Mouse (Mus musculus): ENCODE results near the gene Clec16a. TPM values are rescaled to one million over a fixed set of nuclear protein-coding genes. Genes with fewer than 3 reads are reported as not detected.

The Clec16a gene
- polyA plus RNA-seq (2016; fragmentation: Nextera tagmentation; extraction: Ambion mirVana) = 51.0 and 51.6 TPM in 2 replicates

GRCm38 (mm10) chr16:10544995-10545622 lies at the start of gene Clec16a:
Gene Clec16a (plus strand): TSS chr16:10545339.
- H3K27me3 ChIP-seq = no peaks in the 10 kb centered on the region
- peak within 1 kb of the TSS; percentile 86 for H3K9ac ChIP-seq (replicated peaks)
- H3K9me3 ChIP-seq = no peaks in the 10 kb centered on the region
- peak; percentile 89 for ATAC-seq (ENCODE audit: low FRiP score, low read depth)
- peak within 1 kb of the TSS; percentile 76 for H3K4me2 ChIP-seq (replicated peaks)
- H3K27ac ChIP-seq (replicated peaks) = no peak within 1 kb of the TSS
- H3K36me3 ChIP-seq = no peaks in the 10 kb centered on the region; the same call in 1 of the 2 replicates
- H3K4me3 ChIP-seq = peak within 1 kb of the TSS; percentile 87
- WGBS = under 1% methylated on average over 58 of the region's 58 CpGs
- H3K4me1 ChIP-seq = peaks cover 34% of the 10 kb centered on the region

GRCm38 (mm10) chr16:10495824-10496298 lies 49.3 kb upstream of the Clec16a start:
- Histone ChIP-seq H3K27ac (replicated peaks) (no peak overlapping the region), H3K36me3 (no peaks in the 10 kb centered on the region), H3K4me3 (no peak overlapping the region), H3K9me3 (no peaks in the 10 kb centered on the region), H3K4me2 (replicated peaks) (no peak overlapping the region), H3K9ac (replicated peaks) (no peak overlapping the region), H3K27me3 (no peaks in the 10 kb centered on the region), H3K4me1 (no peaks in the 10 kb centered on the region)
- 70% methylated on average over 2 of the region's 2 CpGs for WGBS
- ATAC-seq (ENCODE audit: low FRiP score, low read depth) = no peak

- 70% methylated on average over 5 of the region's 5 CpGs for WGBS
- Histone ChIP-seq H3K9me3 (no peaks in the 10 kb centered on the region), H3K36me3 (no peaks in the 10 kb centered on the region), H3K27ac (replicated peaks) (no peak overlapping the region), H3K4me2 (replicated peaks) (no peak overlapping the region), H3K4me3 (no peak overlapping the region), H3K9ac (replicated peaks) (no peak overlapping the region), H3K4me1 (no peaks in the 10 kb centered on the region), H3K27me3 (no peaks in the 10 kb centered on the region)
- ATAC-seq (ENCODE audit: low FRiP score, low read depth) = no peak
These were observed 47.0 kb upstream of the Clec16a start for GRCm38 (mm10) chr16:10498096-10498602.

GRCm38 (mm10) chr16:10499122-10499521 lies 46.0 kb upstream of the Clec16a start:
- no peak overlapping the region for H3K9ac ChIP-seq (replicated peaks)
- H3K27me3 ChIP-seq = no peaks in the 10 kb centered on the region
- no peak overlapping the region for H3K27ac ChIP-seq (replicated peaks)
- H3K4me3 ChIP-seq = no peak overlapping the region
- ATAC-seq (ENCODE audit: low FRiP score, low read depth) = no peak
- 48% methylated on average over 1 of the region's 1 CpGs for WGBS
- H3K4me1 ChIP-seq = no peaks in the 10 kb centered on the region
- H3K4me2 ChIP-seq (replicated peaks) = no peak overlapping the region
- no peaks in the 10 kb centered on the region for H3K9me3 ChIP-seq
- H3K36me3 ChIP-seq = no peaks in the 10 kb centered on the region

- Histone ChIP-seq H3K9ac (replicated peaks) (no peak overlapping the region), H3K4me2 (replicated peaks) (no peak overlapping the region), H3K36me3 (no peaks in the 10 kb centered on the region), H3K4me3 (no peak overlapping the region), H3K27me3 (no peaks in the 10 kb centered on the region; the same call in 1 of the 2 replicates), H3K27ac (replicated peaks) (no peak overlapping the region), H3K4me1 (no peaks in the 10 kb centered on the region), H3K9me3 (no peaks in the 10 kb centered on the region)
- ATAC-seq (ENCODE audit: low FRiP score, low read depth) = no peak
- 17% methylated on average over 8 of the region's 8 CpGs for WGBS
These were observed 43.3 kb upstream of the Clec16a start for GRCm38 (mm10) chr16:10501865-10502264.

GRCm38 (mm10) chr16:10503058-10503457 lies 42.1 kb upstream of the Clec16a start:
- no peaks in the 10 kb centered on the region; the same call in 1 of the 2 replicates for H3K27me3 ChIP-seq
- H3K4me1 ChIP-seq = no peaks in the 10 kb centered on the region
- H3K27ac ChIP-seq (replicated peaks) = no peak overlapping the region
- no peak overlapping the region for H3K9ac ChIP-seq (replicated peaks)
- H3K4me2 ChIP-seq (replicated peaks) = no peak overlapping the region
- WGBS = 80% methylated on average over 2 of the region's 2 CpGs
- H3K36me3 ChIP-seq = no peaks in the 10 kb centered on the region
- ATAC-seq (ENCODE audit: low FRiP score, low read depth) = no peak
- H3K4me3 ChIP-seq = no peak overlapping the region
- H3K9me3 ChIP-seq = no peaks in the 10 kb centered on the region

GRCm38 (mm10) chr16:10507445-10507844 lies 37.7 kb upstream of the Clec16a start:
- 48% methylated on average over 4 of the region's 4 CpGs for WGBS
- no peak overlapping the region for H3K27ac ChIP-seq (replicated peaks)
- H3K36me3 ChIP-seq = no peaks in the 10 kb centered on the region
- no peak for ATAC-seq (ENCODE audit: low FRiP score, low read depth)
- H3K4me3 ChIP-seq = no peak overlapping the region
- no peak overlapping the region for H3K9ac ChIP-seq (replicated peaks)
- no peaks in the 10 kb centered on the region; the same call in 1 of the 2 replicates for H3K27me3 ChIP-seq
- H3K9me3 ChIP-seq = no peaks in the 10 kb centered on the region
- H3K4me1 ChIP-seq = no peaks in the 10 kb centered on the region
- no peak overlapping the region for H3K4me2 ChIP-seq (replicated peaks)

GRCm38 (mm10) chr16:10508691-10509090 lies 36.4 kb upstream of the Clec16a start:
- no peaks in the 10 kb centered on the region for H3K36me3 ChIP-seq
- no peaks in the 10 kb centered on the region; the same call in 1 of the 2 replicates for H3K27me3 ChIP-seq
- no peak overlapping the region for H3K4me3 ChIP-seq
- H3K4me2 ChIP-seq (replicated peaks) = no peak overlapping the region
- WGBS = 70% methylated on average over 6 of the region's 6 CpGs
- no peak overlapping the region for H3K27ac ChIP-seq (replicated peaks)
- H3K4me1 ChIP-seq = no peaks in the 10 kb centered on the region
- H3K9me3 ChIP-seq = no peaks in the 10 kb centered on the region
- ATAC-seq (ENCODE audit: low FRiP score, low read depth) = no peak
- H3K9ac ChIP-seq (replicated peaks) = no peak overlapping the region

GRCm38 (mm10) chr16:10510477-10511133 lies 34.5 kb upstream of the Clec16a start:
- ATAC-seq (ENCODE audit: low FRiP score, low read depth) = no peak

GRCm38 (mm10) chr16:10511134-10511520 lies 34.0 kb upstream of the Clec16a start:
- WGBS = 90% methylated on average over 12 of the region's 12 CpGs
- Histone ChIP-seq H3K9me3 (no peaks in the 10 kb centered on the region), H3K4me1 (no peaks in the 10 kb centered on the region), H3K4me3 (no peak overlapping the region), H3K36me3 (no peaks in the 10 kb centered on the region), H3K27ac (replicated peaks) (no peak overlapping the region), H3K27me3 (no peaks in the 10 kb centered on the region; the same call in 1 of the 2 replicates), H3K4me2 (replicated peaks) (no peak overlapping the region), H3K9ac (replicated peaks) (no peak overlapping the region)
- no peak for ATAC-seq (ENCODE audit: low FRiP score, low read depth)

More at GRCm38 (mm10) chr16:10510477-10511133, 34.5 kb upstream of the Clec16a start:
- no peaks in the 10 kb centered on the region for H3K4me1 ChIP-seq
- H3K27ac ChIP-seq (replicated peaks) = no peak overlapping the region
- 56% methylated on average over 14 of the region's 14 CpGs for WGBS
- no peak overlapping the region for H3K9ac ChIP-seq (replicated peaks)
- H3K36me3 ChIP-seq = no peaks in the 10 kb centered on the region
- no peaks in the 10 kb centered on the region; the same call in 1 of the 2 replicates for H3K27me3 ChIP-seq
- H3K9me3 ChIP-seq = no peaks in the 10 kb centered on the region
- H3K4me2 ChIP-seq (replicated peaks) = no peak overlapping the region
- no peak overlapping the region for H3K4me3 ChIP-seq

- Histone ChIP-seq H3K36me3 (no peaks in the 10 kb centered on the region), H3K4me1 (no peaks in the 10 kb centered on the region), H3K9ac (replicated peaks) (no peak overlapping the region), H3K9me3 (no peaks in the 10 kb centered on the region), H3K27me3 (no peaks in the 10 kb centered on the region), H3K4me3 (no peak overlapping the region), H3K4me2 (replicated peaks) (no peak overlapping the region), H3K27ac (replicated peaks) (no peak overlapping the region)
- WGBS = 93% methylated on average over 12 of the region's 12 CpGs
- no peak for ATAC-seq (ENCODE audit: low FRiP score, low read depth)
These were observed 29.1 kb upstream of the Clec16a start for GRCm38 (mm10) chr16:10515953-10516572.

- 73% methylated on average over 5 of the region's 5 CpGs for WGBS
These were observed 27.1 kb upstream of the Clec16a start for GRCm38 (mm10) chr16:10518030-10518429.

More at GRCm38 (mm10) chr16:10518030-10518429, 27.1 kb upstream of the Clec16a start:
- no peak overlapping the region for H3K9ac ChIP-seq (replicated peaks)
- H3K9me3 ChIP-seq = no peaks in the 10 kb centered on the region
- H3K4me3 ChIP-seq = no peak overlapping the region
- ATAC-seq (ENCODE audit: low FRiP score, low read depth) = no peak
- H3K36me3 ChIP-seq = no peaks in the 10 kb centered on the region
- no peaks in the 10 kb centered on the region for H3K27me3 ChIP-seq
- no peak overlapping the region for H3K27ac ChIP-seq (replicated peaks)
- H3K4me1 ChIP-seq = no peaks in the 10 kb centered on the region
- H3K4me2 ChIP-seq (replicated peaks) = no peak overlapping the region

All from midbrain, embryonic 12.5 days (tissue).